Mouse (Mus musculus): ENCODE data around the gene As3mt.

GRCm38 (mm10) chr19:46771801-46772200, 64.5 kb downstream of the As3mt start:
- no peak for TF ChIP-seq CTCF (IDR thresholded peaks at IDR 0.05; ENCODE audit: control insufficient read depth, insufficient read depth, insufficient read length)
- TF ChIP-seq USF1 (IDR thresholded peaks at IDR 0.05; ENCODE audit: low read depth), result no peak
- no peak for TF ChIP-seq MYOD1 (IDR thresholded peaks at IDR 0.05; ENCODE audit: control insufficient read depth, insufficient read length, low read depth)
